Mouse (Mus musculus) ES-E14 (cell line): Measurements from ENCODE around the gene Tmem63c.

Experiments
- CHD2 ChIP-seq: IDR thresholded peaks from 2 replicates; pipeline ENCODE4 v1.6.1; 2014; ENCODE audit warnings: mild to moderate bottlenecking, low read depth, low read length, inconsistent platforms
- HCFC1 ChIP-seq: IDR thresholded peaks from 2 replicates; pipeline ENCODE4 v1.6.1; 2012; ENCODE audit warnings: low read length, inconsistent platforms, borderline replicate concordance; ENCODE audit not compliant: insufficient read depth
- MAFK ChIP-seq: IDR thresholded peaks from 2 replicates; pipeline ENCODE4 v1.6.1; 2014; ENCODE audit warnings: mild to moderate bottlenecking, low read depth, low read length, inconsistent platforms; ENCODE audit not compliant: insufficient read depth
- ZC3H11A ChIP-seq: IDR thresholded peaks from 2 replicates; pipeline ENCODE4 v1.6.1; 2012; ENCODE audit warnings: low read depth, mild to moderate bottlenecking, inconsistent platforms, low read length, borderline replicate concordance
- ZNF384 ChIP-seq: IDR thresholded peaks from 2 replicates; pipeline ENCODE4 v1.6.1; 2012; ENCODE audit warnings: low read depth, low read length, inconsistent platforms

- TF ChIP-seq ZC3H11A = no peak
- TF ChIP-seq MAFK = no peak
- no peak for TF ChIP-seq CHD2
- TF ChIP-seq HCFC1 = no peak
- TF ChIP-seq ZNF384 = peak; percentile 86
These were observed 20.8 kb upstream of the Tmem63c start for GRCm38 (mm10) chr12:87000151-87000839.
